Mouse (Mus musculus) thymus, adult 2 months (tissue): ENCODE measurements around the gene Sco1.

ENCODE experiments used
- CTCF ChIP-seq: fragments of 200-500 bp; IDR thresholded peaks from 2 replicates; pipeline ENCODE4 v1.5.1; 2012; ENCODE audit warnings: mild to moderate bottlenecking, control low read depth, low read length, moderate library complexity, borderline replicate concordance; ENCODE audit not compliant: control insufficient read depth, poor library complexity, insufficient read depth; ENCODE audit errors: extremely low read depth
- POLR2A ChIP-seq: fragments of 200-500 bp; IDR thresholded peaks from 2 replicates; pipeline ENCODE4 v1.6.1; 2012; ENCODE audit warnings: mild to moderate bottlenecking, low read length, control low read depth, moderate library complexity; ENCODE audit not compliant: control insufficient read depth, poor library complexity, insufficient read depth; ENCODE audit errors: extremely low read depth

DNA sequence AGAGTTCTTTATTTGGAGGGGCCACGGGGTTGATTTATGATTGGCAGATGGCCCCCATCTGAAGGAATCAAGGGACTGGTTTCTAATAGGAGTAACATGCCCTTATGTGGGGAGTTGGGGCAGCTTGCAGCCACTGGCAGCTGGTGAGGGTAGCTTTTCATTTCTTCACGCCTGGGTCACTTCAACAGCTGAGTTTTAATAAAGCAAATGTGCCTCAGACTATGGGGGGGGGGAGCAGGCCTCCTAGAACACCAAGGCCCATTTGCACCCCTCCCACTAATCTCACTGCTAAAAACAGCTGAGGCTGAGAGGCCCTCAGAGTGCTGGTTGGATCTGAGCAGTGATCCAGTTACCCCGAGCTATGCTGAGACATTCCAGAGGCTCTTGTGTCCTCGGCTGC is 53.2 kb downstream of the Sco1 start:
- TF ChIP-seq CTCF (no peak), POLR2A (no peak)
